Mouse (Mus musculus): ENCODE results near the gene Sparcl1.

DNA sequence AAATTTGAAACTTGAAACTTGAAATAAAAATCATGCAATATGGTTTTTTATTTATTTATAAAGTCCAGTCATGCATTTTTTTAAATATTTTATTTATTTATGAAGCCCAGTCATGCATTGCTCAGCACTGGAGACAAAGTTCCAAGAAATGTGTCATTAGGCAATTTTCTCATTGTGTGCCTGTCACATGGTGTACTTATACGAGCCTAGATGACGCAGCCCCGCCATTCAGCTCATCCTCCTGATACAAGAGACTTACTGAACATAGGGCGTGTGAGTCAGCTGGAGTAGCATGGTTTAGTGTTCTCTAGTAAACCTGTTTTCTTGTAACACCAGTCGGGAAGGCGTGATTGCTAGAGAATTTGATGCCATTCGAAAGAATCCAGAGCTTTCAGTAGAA is 57.2 kb downstream of the Sparcl1 start:
- TF ChIP-seq CTCF (IDR thresholded peaks at IDR 0.05; ENCODE audit: low read depth) = no peak
- TF ChIP-seq EP300 (IDR thresholded peaks at IDR 0.05; ENCODE audit: low read depth) = no peak
